Mouse (Mus musculus) C2C12 (cell line): Measurements from ENCODE around the gene Wwox.

ENCODE experiments used
- CEBPB ChIP-seq: IDR thresholded peaks from one replicate; pipeline ENCODE4 v1.6.1; 2011; ENCODE audit warnings: low read depth, mild to moderate bottlenecking, control low read depth, moderate library complexity
- CTCF ChIP-seq: IDR thresholded peaks from one replicate; pipeline ENCODE4 v1.5.1; 2011; ENCODE audit not compliant: control insufficient read depth, insufficient read depth, insufficient read length
- FOSL1 ChIP-seq: IDR thresholded peaks from one replicate; pipeline ENCODE4 v1.8.0; 2011; ENCODE audit warnings: mild to moderate bottlenecking, low read length; ENCODE audit not compliant: poor library complexity, insufficient read depth, severe bottlenecking
- MYOD1 ChIP-seq: IDR thresholded peaks from one replicate; pipeline ENCODE4 v1.6.1; 2011; ENCODE audit warnings: low read depth; ENCODE audit not compliant: control insufficient read depth, insufficient read length

- TF ChIP-seq CTCF (no peak), CEBPB (no peak), MYOD1 (no peak), FOSL1 (no peak)
These were observed 431.0 kb downstream of the Wwox start for GRCm38 (mm10) chr8:114870410-114870809.
